Mouse (Mus musculus): ENCODE measurements at regions not wholly inside any gene's neighbourhood (a gene's known extent, or its start where the extent isn't known, plus 50 kb on each side); places are given as distances from the start of the nearest gene placed in this dataset.

GRCm38 (mm10) chr13:48745566-48745965 lies 82.8 kb downstream of the Barx1 start:
- Histone ChIP-seq H3K27me3 (ENCODE audit: insufficient read depth, low read length) (no peaks in the 10 kb centered on the region), H3K36me3 (ENCODE audit: insufficient read depth) (no peaks in the 10 kb centered on the region), H3K4me3 (ENCODE audit: low read depth, low read length) (no peak overlapping the region), H3K27ac (ENCODE audit: low read depth) (no peak overlapping the region), H3K9ac (no peak overlapping the region), H3K9me3 (ENCODE audit: low read depth, low read length) (no peaks in the 10 kb centered on the region), H3K4me1 (ENCODE audit: insufficient read depth) (no peaks in the 10 kb centered on the region), H3K4me2 (no peak overlapping the region)
- TF ChIP-seq CTCF (IDR thresholded peaks at IDR 0.05; ENCODE audit: low read depth) = no peak
- DNase-seq (peak; percentile 24), ATAC-seq (ENCODE audit: insufficient read depth) (no peak)
- WGBS = 34% methylated on average over 5 of the region's 5 CpGs

DNA sequence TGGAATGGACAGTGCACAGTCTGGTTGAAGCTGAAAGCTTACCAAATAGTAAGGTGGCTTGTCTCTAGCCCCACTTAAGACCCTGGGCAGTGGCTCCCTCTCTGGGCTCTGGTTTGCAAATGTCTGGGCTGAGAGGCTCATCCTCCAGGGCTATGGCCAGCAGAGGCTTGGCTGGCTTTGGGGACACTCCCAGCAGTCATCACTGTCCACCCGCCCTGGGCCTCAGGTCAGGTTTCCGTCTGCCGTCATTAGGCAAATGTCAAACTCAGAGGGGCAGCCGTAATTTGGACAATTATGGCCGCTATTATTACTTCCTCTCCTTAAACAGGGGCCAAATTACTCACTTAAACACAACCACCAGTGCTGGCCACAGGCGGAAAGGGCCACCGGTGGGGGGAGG lies 83.5 kb downstream of the Barx1 start:
- DNase-seq (no peak), ATAC-seq (ENCODE audit: insufficient read depth) (no peak)
- no peaks in the 10 kb centered on the region for H3K36me3 ChIP-seq (ENCODE audit: insufficient read depth)
- H3K27ac ChIP-seq (ENCODE audit: low read depth) = no peak overlapping the region
- H3K4me1 ChIP-seq (ENCODE audit: insufficient read depth) = no peaks in the 10 kb centered on the region
- no peak overlapping the region for H3K4me2 ChIP-seq
- WGBS = 38% methylated on average over 7 of the region's 7 CpGs
- no peaks in the 10 kb centered on the region for H3K27me3 ChIP-seq (ENCODE audit: insufficient read depth, low read length)
- H3K9me3 ChIP-seq (ENCODE audit: low read depth, low read length) = no peaks in the 10 kb centered on the region
- no peak for TF ChIP-seq CTCF (IDR thresholded peaks at IDR 0.05; ENCODE audit: low read depth)
- no peak overlapping the region for H3K9ac ChIP-seq
- no peak overlapping the region for H3K4me3 ChIP-seq (ENCODE audit: low read depth, low read length)
